Mouse (Mus musculus) neural tube, embryonic 13.5 days (tissue): ENCODE measurements around the gene Eml4. TPM values are rescaled to one million over a fixed set of nuclear protein-coding genes. Genes with fewer than 3 reads are reported as not detected.

Source experiments
- ATAC-seq: fragments of 200-750 bp; cut with Nextera tagmentation; 2 replicates; pipeline ENCODE4 v1.8.0; 2017; ENCODE audit warnings: low read depth, mild to moderate bottlenecking, moderate TSS enrichment, moderate library complexity
- H3K27ac ChIP-seq: fragments of 300-500 bp; sonication (generic); replicated peaks from 2 replicates; pipeline ENCODE4 v1.5.1; 2015; ENCODE audit warnings: moderate library complexity, mild to moderate bottlenecking, inconsistent platforms
- H3K27me3 ChIP-seq: fragments of 300-500 bp; sonication (generic); 2 replicates; pipeline ENCODE4 v1.6.1; 2015; ENCODE audit warnings: mild to moderate bottlenecking, inconsistent platforms
- H3K36me3 ChIP-seq: fragments of 300-500 bp; sonication (generic); 2 replicates; pipeline ENCODE4 v1.6.1; 2015; ENCODE audit warnings: mild to moderate bottlenecking, inconsistent platforms
- H3K4me1 ChIP-seq: fragments of 300-500 bp; sonication (generic); replicated peaks from 2 replicates; pipeline ENCODE4 v1.6.1; 2015; ENCODE audit warnings: inconsistent platforms
- H3K4me2 ChIP-seq: fragments of 300-500 bp; sonication (generic); 2 replicates; pipeline ENCODE4 v1.6.1; 2015; ENCODE audit warnings: inconsistent platforms, mild to moderate bottlenecking, moderate library complexity
- H3K4me3 ChIP-seq: fragments of 300-500 bp; sonication (generic); 2 replicates; pipeline ENCODE4 v1.5.1; 2015; ENCODE audit warnings: mild to moderate bottlenecking, inconsistent platforms
- H3K9ac ChIP-seq: fragments of 300-500 bp; sonication (generic); 2 replicates; pipeline ENCODE4 v1.6.1; 2015; ENCODE audit warnings: moderate library complexity, mild to moderate bottlenecking, inconsistent platforms
- H3K9me3 ChIP-seq: fragments of 300-500 bp; sonication (generic); 2 replicates; pipeline ENCODE4 v1.6.1; 2016; ENCODE audit warnings: inconsistent platforms
- WGBS: fragments of 180-500 bp; shearing (Covaris S2); methylation state at CpG from one replicate; pipeline ENCODE4 v1.1.7; 2015; 5-methylcytosine and 5-hydroxymethylcytosine counted together
- polyA plus RNA-seq: library from polyadenylated mRNA; unstranded; fragments of >200 nt; fragmentation: Nextera tagmentation; extraction: Ambion mirVana; gene quantifications from 2 replicates; pipeline ENCODE4 v1.2.1, GENCODE M21; 2015

Eml4 gene
- polyA plus RNA-seq, 1 experiment from 2014 or later, result 31.6 TPM

- no peak overlapping the region for H3K4me3 ChIP-seq
- H3K4me1 ChIP-seq, result peaks cover 23% of the 10 kb centered on the region
Measured at GRCm38 (mm10) chr17:83374123-83374522, 23.4 kb downstream of the Eml4 start.

GRCm38 (mm10) chr17:83375848-83376247, 25.1 kb downstream of the Eml4 start:
- peaks cover 20% of the 10 kb centered on the region for H3K4me1 ChIP-seq
- H3K36me3 ChIP-seq, result no peaks in the 10 kb centered on the region
- no peak overlapping the region for H3K9ac ChIP-seq
- H3K4me2 ChIP-seq, result no peak overlapping the region
- H3K4me3 ChIP-seq, result no peak overlapping the region
- no peaks in the 10 kb centered on the region for H3K9me3 ChIP-seq
- H3K27ac ChIP-seq, result no peak overlapping the region
- no peak for ATAC-seq
- WGBS, result 47% methylated on average over 3 of the region's 3 CpGs
- no peaks in the 10 kb centered on the region for H3K27me3 ChIP-seq

More at GRCm38 (mm10) chr17:83374123-83374522, 23.4 kb downstream of the Eml4 start:
- H3K4me2 ChIP-seq, result no peak overlapping the region
- no peaks in the 10 kb centered on the region for H3K27me3 ChIP-seq
- no peak for ATAC-seq
- no peaks in the 10 kb centered on the region for H3K9me3 ChIP-seq
- no peaks in the 10 kb centered on the region for H3K36me3 ChIP-seq
- H3K27ac ChIP-seq, result no peak overlapping the region
- no peak overlapping the region for H3K9ac ChIP-seq

GRCm38 (mm10) chr17:83376801-83377200, 26.1 kb downstream of the Eml4 start:
- WGBS, result 40% methylated on average over 4 of the region's 4 CpGs
- Histone ChIP-seq H3K36me3 (no peaks in the 10 kb centered on the region), H3K4me1 (peaks cover 20% of the 10 kb centered on the region), H3K27ac (no peak overlapping the region), H3K27me3 (no peaks in the 10 kb centered on the region), H3K9me3 (no peaks in the 10 kb centered on the region), H3K9ac (no peak overlapping the region), H3K4me3 (no peak overlapping the region), H3K4me2 (no peak overlapping the region)
- no peak for ATAC-seq

GRCm38 (mm10) chr17:83377755-83378443, 27.2 kb downstream of the Eml4 start:
- no peak for ATAC-seq
- Histone ChIP-seq H3K27me3 (no peaks in the 10 kb centered on the region), H3K36me3 (no peaks in the 10 kb centered on the region), H3K27ac (no peak overlapping the region), H3K4me3 (no peak overlapping the region), H3K4me2 (peak overlapping the region; percentile 14; the same call in 1 of the 2 replicates), H3K9me3 (no peaks in the 10 kb centered on the region), H3K9ac (no peak overlapping the region), H3K4me1 (peaks cover 20% of the 10 kb centered on the region)
- WGBS, result 45% methylated on average over 10 of the region's 10 CpGs

GRCm38 (mm10) chr17:83378444-83378762, 27.7 kb downstream of the Eml4 start:
- 29% methylated on average over 4 of the region's 4 CpGs for WGBS
- ATAC-seq, result 0 out of 2 replicates have a peak, but pooled peaks have one; percentile 15
- no peak overlapping the region for H3K27ac ChIP-seq

DNA sequence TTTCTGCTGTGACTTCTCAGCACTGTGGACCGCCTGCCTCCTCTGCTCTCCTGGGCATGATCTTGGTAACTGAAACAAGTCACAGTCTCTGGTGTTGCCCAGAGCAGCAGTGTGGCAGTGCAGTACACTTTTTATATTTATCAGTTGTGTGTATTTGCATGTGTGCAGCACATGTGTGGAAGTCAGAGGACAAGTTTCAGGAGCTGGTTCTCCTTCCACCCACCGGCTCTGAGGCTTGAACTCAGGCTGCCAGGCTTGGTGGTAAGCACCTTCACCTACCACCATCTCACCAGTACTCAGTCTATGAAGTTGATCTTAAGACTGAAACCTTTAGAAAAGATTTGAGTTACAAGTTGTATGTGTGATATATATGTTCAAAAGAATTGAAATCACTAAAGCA, 28.6 kb downstream of the Eml4 start:
- no peaks in the 10 kb centered on the region for H3K9me3 ChIP-seq
- no peak overlapping the region for H3K27ac ChIP-seq
- no peak overlapping the region for H3K4me2 ChIP-seq
- no peaks in the 10 kb centered on the region for H3K27me3 ChIP-seq
- ATAC-seq, result no peak
- 84% methylated on average over 2 of the region's 2 CpGs for WGBS
- no peak overlapping the region for H3K9ac ChIP-seq
- no peaks in the 10 kb centered on the region for H3K36me3 ChIP-seq
- H3K4me3 ChIP-seq, result no peak overlapping the region
- peaks cover 20% of the 10 kb centered on the region for H3K4me1 ChIP-seq

More at GRCm38 (mm10) chr17:83378444-83378762, 27.7 kb downstream of the Eml4 start:
- Histone ChIP-seq H3K9ac (no peak overlapping the region), H3K4me1 (peaks cover 20% of the 10 kb centered on the region), H3K4me3 (no peak overlapping the region), H3K27me3 (no peaks in the 10 kb centered on the region), H3K36me3 (no peaks in the 10 kb centered on the region), H3K4me2 (peak overlapping the region; percentile 14; the same call in 1 of the 2 replicates), H3K9me3 (no peaks in the 10 kb centered on the region)

DNA sequence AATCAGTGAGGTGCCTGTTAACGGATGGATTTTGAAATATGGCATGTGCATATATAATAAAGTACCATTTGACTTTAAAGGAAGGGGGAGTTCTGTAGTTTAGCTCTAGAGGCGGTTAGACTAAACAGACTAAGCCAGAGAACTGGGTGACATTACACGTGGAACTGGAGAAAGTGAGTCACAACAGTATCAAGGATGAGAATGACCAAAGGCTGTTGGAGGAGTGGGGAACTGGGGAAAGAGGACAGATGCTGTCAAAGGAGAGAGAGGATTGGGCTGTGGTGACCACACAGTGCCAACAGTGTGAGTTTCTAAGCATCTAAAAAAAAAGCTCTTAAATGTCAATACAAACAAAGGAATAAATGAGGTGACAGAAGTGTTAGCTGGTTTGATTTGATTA, 29.1 kb downstream of the Eml4 start:
- Histone ChIP-seq H3K4me3 (no peak overlapping the region), H3K4me2 (no peak overlapping the region), H3K27me3 (no peaks in the 10 kb centered on the region), H3K9me3 (no peaks in the 10 kb centered on the region), H3K27ac (no peak overlapping the region), H3K4me1 (peaks cover 20% of the 10 kb centered on the region), H3K9ac (no peak overlapping the region), H3K36me3 (no peaks in the 10 kb centered on the region)
- WGBS, result 86% methylated on average over 3 of the region's 3 CpGs
- no peak for ATAC-seq

DNA sequence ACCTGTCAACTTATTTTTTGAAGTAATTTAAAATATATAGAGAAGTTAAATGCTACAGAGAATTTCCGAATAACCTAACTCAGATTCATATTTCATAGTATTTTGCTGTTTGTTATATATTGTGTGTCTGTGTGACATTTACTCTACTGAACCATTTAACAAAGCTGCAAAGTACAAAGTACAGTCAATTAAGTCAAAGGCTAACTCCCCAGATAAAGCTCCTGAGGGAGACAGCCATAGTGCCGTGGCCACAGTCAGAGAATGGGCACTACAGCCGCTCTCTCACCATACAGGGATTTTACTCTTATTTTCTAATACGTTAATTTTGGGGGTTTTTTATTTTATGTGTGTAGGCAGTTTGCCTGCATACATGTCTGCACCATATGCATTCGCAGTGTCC, 32.0 kb downstream of the Eml4 start:
- Histone ChIP-seq H3K4me1 (peaks cover 12% of the 10 kb centered on the region), H3K36me3 (no peaks in the 10 kb centered on the region), H3K27me3 (no peaks in the 10 kb centered on the region), H3K4me3 (no peak overlapping the region), H3K27ac (no peak overlapping the region), H3K9ac (no peak overlapping the region), H3K4me2 (no peak overlapping the region), H3K9me3 (no peaks in the 10 kb centered on the region)
- 89% methylated on average over 5 of the region's 5 CpGs for WGBS
- ATAC-seq, result no peak

- ATAC-seq, result no peak
- H3K27me3 ChIP-seq, result no peaks in the 10 kb centered on the region
- WGBS, result 91% methylated on average over 2 of the region's 2 CpGs
- H3K4me2 ChIP-seq, result no peak overlapping the region
- no peaks in the 10 kb centered on the region for H3K36me3 ChIP-seq
- H3K9ac ChIP-seq, result no peak overlapping the region
- no peaks in the 10 kb centered on the region for H3K4me1 ChIP-seq
- no peaks in the 10 kb centered on the region for H3K9me3 ChIP-seq
- no peak overlapping the region for H3K4me3 ChIP-seq
- no peak overlapping the region for H3K27ac ChIP-seq
Measured at GRCm38 (mm10) chr17:83384981-83385380, 34.2 kb downstream of the Eml4 start.

- WGBS, result 85% methylated on average over 3 of the region's 3 CpGs
- H3K9me3 ChIP-seq, result no peaks in the 10 kb centered on the region
- no peak overlapping the region for H3K27ac ChIP-seq
Measured at GRCm38 (mm10) chr17:83387161-83387560, 36.4 kb downstream of the Eml4 start.

DNA sequence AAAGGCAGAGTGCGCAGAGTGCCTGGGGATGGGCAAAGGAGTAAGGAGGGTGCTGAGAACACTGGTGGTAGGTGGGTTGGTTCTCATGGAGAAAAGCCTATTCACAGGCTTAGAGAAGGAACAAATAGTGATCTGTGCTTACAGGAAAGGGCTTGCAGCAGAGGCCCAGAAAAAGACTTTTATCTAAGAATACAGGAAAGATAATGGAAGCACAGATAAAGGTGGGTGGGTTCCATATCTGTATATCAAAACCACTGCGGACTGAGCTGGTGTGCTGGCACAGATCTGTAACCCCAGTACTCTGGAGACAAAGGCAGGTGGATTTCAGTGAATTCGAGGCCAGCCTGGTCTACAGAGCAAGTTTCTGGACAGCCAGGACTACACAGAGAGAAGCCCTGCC, 43.3 kb downstream of the Eml4 start:
- Histone ChIP-seq H3K4me2 (no peak overlapping the region), H3K27me3 (no peaks in the 10 kb centered on the region), H3K9me3 (no peaks in the 10 kb centered on the region), H3K4me1 (no peaks in the 10 kb centered on the region), H3K4me3 (no peak overlapping the region), H3K27ac (no peak overlapping the region), H3K9ac (no peak overlapping the region), H3K36me3 (no peaks in the 10 kb centered on the region)
- 92% methylated on average over 3 of the region's 3 CpGs for WGBS
- ATAC-seq, result no peak

More at GRCm38 (mm10) chr17:83387161-83387560, 36.4 kb downstream of the Eml4 start:
- H3K27me3 ChIP-seq, result no peaks in the 10 kb centered on the region
- no peak overlapping the region for H3K4me2 ChIP-seq
- H3K9ac ChIP-seq, result no peak overlapping the region
- no peak overlapping the region for H3K4me3 ChIP-seq
- H3K36me3 ChIP-seq, result no peaks in the 10 kb centered on the region
- ATAC-seq, result no peak
- H3K4me1 ChIP-seq, result no peaks in the 10 kb centered on the region

- no peaks in the 10 kb centered on the region for H3K27me3 ChIP-seq
- no peaks in the 10 kb centered on the region for H3K9me3 ChIP-seq
- no peak overlapping the region for H3K9ac ChIP-seq
- no peak for ATAC-seq
- H3K27ac ChIP-seq, result 0 out of 2 replicates have a peak overlapping the region, but pooled peaks have one; percentile 35
- no peaks in the 10 kb centered on the region; the same call in 1 of the 2 replicates for H3K4me1 ChIP-seq
- 66% methylated on average over 6 of the region's 6 CpGs for WGBS
- no peak overlapping the region for H3K4me3 ChIP-seq
- H3K4me2 ChIP-seq, result no peak overlapping the region
- H3K36me3 ChIP-seq, result no peaks in the 10 kb centered on the region
Measured at GRCm38 (mm10) chr17:83397571-83398100, 46.9 kb downstream of the Eml4 start.

DNA sequence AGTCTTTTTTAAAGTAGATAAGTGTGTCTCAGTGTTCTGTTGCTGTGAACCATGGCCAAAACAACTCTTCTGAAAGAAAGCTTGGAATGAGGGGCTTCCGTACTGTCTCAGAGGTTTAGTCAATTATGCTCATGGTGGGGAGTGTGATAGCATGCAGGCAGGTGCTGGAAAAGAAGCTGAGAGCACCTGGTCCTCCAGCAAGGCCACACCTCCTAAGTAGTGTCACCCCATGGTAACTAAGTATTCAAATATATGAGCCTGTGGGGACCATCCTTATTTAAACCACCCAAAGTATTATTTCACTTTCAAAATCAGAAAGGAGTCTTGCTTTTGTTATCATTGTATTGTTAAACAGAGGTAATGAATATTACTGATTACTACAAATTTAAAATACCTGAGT, 48.0 kb downstream of the Eml4 start:
- 90% methylated on average over 1 of the region's 1 CpGs for WGBS
- H3K27me3 ChIP-seq, result no peaks in the 10 kb centered on the region
- no peak overlapping the region for H3K9ac ChIP-seq
- H3K4me1 ChIP-seq, result no peaks in the 10 kb centered on the region; the same call in 1 of the 2 replicates
- H3K27ac ChIP-seq, result no peak overlapping the region
- no peak overlapping the region for H3K4me2 ChIP-seq
- peaks cover 8% of the 10 kb centered on the region for H3K36me3 ChIP-seq
- no peaks in the 10 kb centered on the region for H3K9me3 ChIP-seq
- no peak overlapping the region for H3K4me3 ChIP-seq
- no peak for ATAC-seq
